Mouse (Mus musculus) forebrain, embryonic 10.5 days (tissue): ENCODE results near the gene Gm11639. TPM values are rescaled to one million over a fixed set of nuclear protein-coding genes. Genes with fewer than 3 reads are reported as not detected.

Experiments used
- DNase-seq: peaks from one replicate; pipeline ENCODE4 v3.0.0-alpha.2; 2017; ENCODE audit warnings: low spot score; ENCODE audit errors: extremely low spot score
- H3K27ac ChIP-seq: fragments of 300-500 bp; sonication (generic); 2 replicates; pipeline ENCODE4 v1.5.1; 2016; ENCODE audit warnings: mild to moderate bottlenecking
- H3K27me3 ChIP-seq: fragments of 300-500 bp; sonication (generic); 2 replicates; pipeline ENCODE4 v1.6.1; 2016; ENCODE audit warnings: mild to moderate bottlenecking; ENCODE audit not compliant: poor library complexity, severe bottlenecking
- H3K36me3 ChIP-seq: fragments of 300-500 bp; sonication (generic); replicated peaks from 2 replicates; pipeline ENCODE4 v1.6.1; 2016; ENCODE audit warnings: mild to moderate bottlenecking, moderate library complexity
- H3K4me1 ChIP-seq: fragments of 300-500 bp; sonication (generic); 2 replicates; pipeline ENCODE4 v1.6.1; 2016
- H3K4me3 ChIP-seq: fragments of 300-500 bp; sonication (generic); 2 replicates; pipeline ENCODE4 v1.5.1; 2016; ENCODE audit warnings: mild to moderate bottlenecking, moderate library complexity
- H3K9me3 ChIP-seq: fragments of 300-500 bp; sonication (generic); 2 replicates; pipeline ENCODE4 v1.6.1; 2016; ENCODE audit warnings: mild to moderate bottlenecking, moderate library complexity
- WGBS: fragments of 180-500 bp; shearing (Covaris S2); methylation state at CpG from one replicate; pipeline ENCODE4 v1.1.7; 2016; 5-methylcytosine and 5-hydroxymethylcytosine counted together
- polyA plus RNA-seq: library from polyadenylated mRNA; unstranded; fragments of >200 nt; fragmentation: Nextera tagmentation; extraction: Ambion mirVana; gene quantifications from 2 replicates; pipeline ENCODE4 v1.2.1, GENCODE M21; 2016

The Gm11639 gene
- polyA plus RNA-seq, 1 experiment from 2014 or later = not detected

- Histone ChIP-seq H3K9me3 (no peaks in the 10 kb centered on the region), H3K4me1 (peaks cover 53% of the 10 kb centered on the region), H3K27ac (0 out of 2 replicates have a peak overlapping the region, but pooled peaks have one; percentile 1), H3K27me3 (peaks cover 16% of the 10 kb centered on the region; the same call in 1 of the 2 replicates), H3K36me3 (no peaks in the 10 kb centered on the region), H3K4me3 (no peak overlapping the region)
- WGBS = 78% methylated on average over 2 of the region's 4 CpGs
- DNase-seq = no peak
These were observed 466.5 kb downstream of the Gm11639 start for GRCm38 (mm10) chr11:105152017-105152300.

GRCm38 (mm10) chr11:105152357-105152899, 466.9 kb downstream of the Gm11639 start:
- Histone ChIP-seq H3K4me3 (no peak overlapping the region), H3K4me1 (peaks cover 53% of the 10 kb centered on the region), H3K36me3 (no peaks in the 10 kb centered on the region), H3K27ac (no peak overlapping the region), H3K9me3 (no peaks in the 10 kb centered on the region), H3K27me3 (peaks cover 16% of the 10 kb centered on the region; the same call in 1 of the 2 replicates)
- 74% methylated on average over 11 of the region's 11 CpGs for WGBS
- DNase-seq = no peak

DNA sequence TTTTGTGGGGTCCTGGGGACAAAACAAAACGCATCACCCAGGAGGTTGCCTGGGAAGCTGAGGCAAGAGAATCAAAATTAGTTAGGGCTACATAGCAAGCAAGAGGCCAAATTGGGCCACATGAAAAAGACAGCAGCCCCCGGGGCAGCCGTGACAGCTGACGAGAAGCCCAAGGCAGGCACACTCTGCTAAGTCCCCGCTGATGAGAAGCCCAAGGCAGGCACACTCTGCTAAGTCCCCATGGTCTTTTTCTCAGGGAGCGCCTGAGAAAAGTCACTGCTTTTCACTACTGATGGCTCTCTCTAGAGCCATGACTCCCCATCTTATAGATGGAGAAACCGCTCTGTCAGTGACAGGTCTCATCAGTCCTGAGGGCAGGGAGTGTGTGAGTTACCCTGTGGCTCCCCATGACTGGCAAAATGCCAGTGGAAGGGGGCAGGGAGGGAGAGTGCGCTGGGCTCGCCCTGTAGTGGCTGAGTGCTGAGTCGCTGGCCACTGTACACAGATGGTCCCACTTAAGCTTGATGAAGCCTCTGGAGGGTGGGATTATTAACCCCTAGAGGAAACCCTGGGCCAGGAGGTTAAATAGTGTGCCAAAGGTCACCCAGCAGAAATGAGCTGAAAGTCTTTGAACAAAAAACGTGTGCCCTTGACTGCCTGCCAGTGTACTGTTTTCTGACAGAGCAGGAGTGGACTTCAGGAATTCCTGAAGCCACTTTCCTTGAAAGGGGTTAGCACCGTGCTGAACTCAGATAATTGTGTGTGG, 467.7 kb downstream of the Gm11639 start:
- WGBS = 44% methylated on average over 12 of the region's 12 CpGs
- no peak overlapping the region for H3K4me3 ChIP-seq
- peaks cover 53% of the 10 kb centered on the region for H3K4me1 ChIP-seq
- no peak overlapping the region for H3K27ac ChIP-seq
- no peaks in the 10 kb centered on the region for H3K9me3 ChIP-seq
- H3K27me3 ChIP-seq = peaks cover 16% of the 10 kb centered on the region; the same call in 1 of the 2 replicates
- DNase-seq = peak; percentile 43
- no peaks in the 10 kb centered on the region for H3K36me3 ChIP-seq

DNA sequence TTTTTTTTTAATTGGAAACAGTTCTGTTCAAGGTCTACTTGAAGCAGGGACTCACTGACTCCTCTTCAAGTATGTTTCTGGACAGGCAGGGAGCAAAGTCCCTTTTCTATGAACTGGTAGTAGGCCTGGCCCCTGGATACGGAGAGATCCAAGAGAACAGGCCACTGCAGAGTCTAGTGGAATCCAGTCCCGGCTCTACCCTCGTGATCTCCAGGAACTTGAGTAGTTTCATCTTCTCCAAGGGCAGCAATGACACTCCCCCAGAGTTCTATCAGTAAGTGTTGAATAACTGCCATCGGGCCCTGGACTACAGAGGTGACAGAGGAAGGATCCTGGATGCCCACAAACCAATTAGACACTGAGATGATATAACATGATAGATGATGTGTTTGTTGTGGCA, 470.4 kb downstream of the Gm11639 start:
- no peak for DNase-seq
- 72% methylated on average over 4 of the region's 4 CpGs for WGBS
- no peak overlapping the region for H3K27ac ChIP-seq
- no peaks in the 10 kb centered on the region for H3K9me3 ChIP-seq
- no peak overlapping the region for H3K4me3 ChIP-seq
- peaks cover 9% of the 10 kb centered on the region; the same call in 1 of the 2 replicates for H3K27me3 ChIP-seq
- peaks cover 49% of the 10 kb centered on the region for H3K4me1 ChIP-seq
- H3K36me3 ChIP-seq = no peaks in the 10 kb centered on the region

DNA sequence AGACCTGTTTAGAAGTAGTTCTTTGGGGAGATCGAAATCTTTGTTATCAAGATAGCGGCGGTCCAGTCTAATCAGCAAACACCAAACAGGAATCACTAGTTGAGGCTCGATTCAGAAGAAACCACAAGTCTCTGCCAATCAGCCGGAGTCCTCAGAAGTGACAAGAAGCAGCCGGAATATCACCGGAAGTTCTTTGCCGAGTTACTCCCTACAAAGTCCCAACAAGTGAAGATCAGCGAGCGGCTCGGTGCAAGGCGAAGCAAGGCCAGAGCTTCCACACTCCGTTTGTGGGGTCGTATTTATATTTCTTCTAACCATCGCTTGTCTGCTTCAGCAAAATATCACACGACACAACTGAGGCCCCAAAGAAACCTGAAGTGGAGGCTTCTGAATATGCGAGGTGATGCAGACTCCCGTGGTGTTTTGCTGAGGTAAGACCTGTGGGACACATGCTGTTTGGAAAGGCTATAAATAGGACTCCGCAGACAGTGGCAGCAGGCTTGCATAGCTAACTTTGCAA, 471.3 kb downstream of the Gm11639 start:
- H3K4me1 ChIP-seq = peaks cover 40% of the 10 kb centered on the region
- H3K27me3 ChIP-seq = no peaks in the 10 kb centered on the region
- no peaks in the 10 kb centered on the region for H3K36me3 ChIP-seq
- 88% methylated on average over 19 of the region's 19 CpGs for WGBS
- no peak for DNase-seq
- H3K27ac ChIP-seq = no peak overlapping the region
- no peak overlapping the region for H3K4me3 ChIP-seq
- no peaks in the 10 kb centered on the region for H3K9me3 ChIP-seq

GRCm38 (mm10) chr11:105158047-105158446, 472.5 kb downstream of the Gm11639 start:
- no peak for DNase-seq
- no peak overlapping the region for H3K4me3 ChIP-seq
- peaks cover 8% of the 10 kb centered on the region for H3K9me3 ChIP-seq
- H3K36me3 ChIP-seq = no peaks in the 10 kb centered on the region
- peaks cover 32% of the 10 kb centered on the region for H3K4me1 ChIP-seq
- no peaks in the 10 kb centered on the region for H3K27me3 ChIP-seq
- no peak overlapping the region for H3K27ac ChIP-seq

GRCm38 (mm10) chr11:105159673-105160360, 474.3 kb downstream of the Gm11639 start:
- no peak for DNase-seq
- 65% methylated on average over 6 of the region's 6 CpGs for WGBS
- no peaks in the 10 kb centered on the region for H3K36me3 ChIP-seq
- H3K4me1 ChIP-seq = peaks cover 14% of the 10 kb centered on the region
- H3K27ac ChIP-seq = no peak overlapping the region
- no peak overlapping the region for H3K4me3 ChIP-seq
- peaks cover 23% of the 10 kb centered on the region for H3K9me3 ChIP-seq
- H3K27me3 ChIP-seq = peaks cover 4% of the 10 kb centered on the region; the same call in 1 of the 2 replicates

GRCm38 (mm10) chr11:105161411-105161810, 475.9 kb downstream of the Gm11639 start:
- Histone ChIP-seq H3K9me3 (peaks cover 39% of the 10 kb centered on the region), H3K36me3 (no peaks in the 10 kb centered on the region), H3K27ac (no peak overlapping the region), H3K27me3 (peaks cover 16% of the 10 kb centered on the region; the same call in 1 of the 2 replicates), H3K4me3 (no peak overlapping the region), H3K4me1 (peaks cover under 1% of the 10 kb centered on the region; the same call in 1 of the 2 replicates)
- 91% methylated on average over 2 of the region's 2 CpGs for WGBS
- DNase-seq = no peak

DNA sequence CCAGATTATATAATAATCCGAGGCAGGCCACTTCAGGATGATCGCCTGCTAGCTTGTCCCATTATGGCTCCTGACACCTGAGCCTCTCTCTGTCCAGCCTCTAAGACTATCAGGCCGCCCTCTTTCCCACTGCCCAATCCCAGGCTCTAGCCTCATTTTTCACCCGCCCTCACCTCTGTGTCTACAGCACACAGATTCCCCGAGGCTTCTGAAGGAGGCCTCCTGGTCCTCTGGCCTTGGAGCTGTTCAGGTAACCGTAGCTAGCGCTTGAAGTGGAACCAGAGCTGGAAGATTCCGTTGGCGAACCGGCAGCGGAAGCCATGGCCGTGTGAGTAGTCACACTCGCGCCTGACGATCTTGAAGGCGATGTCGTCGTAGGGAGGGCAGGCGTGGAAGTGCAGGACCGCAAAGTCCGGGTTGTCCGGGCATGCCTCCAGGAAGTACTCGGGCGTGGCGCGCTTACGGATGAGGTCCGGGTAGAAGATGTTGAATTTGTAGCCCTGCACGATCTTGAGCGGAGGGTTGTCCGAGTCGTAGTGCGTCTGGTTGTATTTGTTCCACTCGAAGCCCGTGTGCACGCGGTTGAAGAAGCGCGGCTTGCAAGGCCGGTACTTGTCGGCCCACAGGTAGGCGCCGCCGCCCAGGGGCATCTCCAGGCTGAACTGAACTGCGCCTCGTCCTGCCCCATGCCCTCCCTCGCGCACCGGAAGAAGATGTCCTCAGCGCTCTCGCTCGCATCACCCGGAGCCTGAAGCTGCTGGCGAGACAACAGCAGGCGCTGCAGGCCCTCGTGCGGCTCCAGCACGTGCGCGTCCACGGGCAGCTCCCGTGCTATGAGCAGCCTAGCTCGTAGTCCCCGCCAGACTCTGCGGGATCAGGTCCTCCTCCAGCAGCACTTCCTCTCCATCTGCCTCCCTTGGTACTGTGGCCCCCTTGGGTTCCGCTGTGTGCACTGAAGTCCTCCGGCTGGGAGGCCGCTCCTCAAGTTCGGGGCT, 479.3 kb downstream of the Gm11639 start:
- WGBS = 85% methylated on average over 69 of the region's 69 CpGs
- Histone ChIP-seq H3K9me3 (peaks cover 44% of the 10 kb centered on the region), H3K4me1 (no peaks in the 10 kb centered on the region), H3K27ac (no peak overlapping the region), H3K27me3 (peaks cover 16% of the 10 kb centered on the region; the same call in 1 of the 2 replicates), H3K4me3 (no peak overlapping the region), H3K36me3 (no peaks in the 10 kb centered on the region)
- no peak for DNase-seq

GRCm38 (mm10) chr11:105166780-105167179, 481.3 kb downstream of the Gm11639 start:
- 93% methylated on average over 10 of the region's 10 CpGs for WGBS
- no peak for DNase-seq
- no peaks in the 10 kb centered on the region for H3K4me1 ChIP-seq

More at GRCm38 (mm10) chr11:105166780-105167179, 481.3 kb downstream of the Gm11639 start:
- Histone ChIP-seq H3K27me3 (peaks cover 16% of the 10 kb centered on the region; the same call in 1 of the 2 replicates), H3K27ac (no peak overlapping the region), H3K4me3 (no peak overlapping the region), H3K9me3 (peaks cover 44% of the 10 kb centered on the region), H3K36me3 (no peaks in the 10 kb centered on the region)
